Mouse (Mus musculus) layer of hippocampus, adult 9-11 months (tissue): ENCODE data around the gene Slc25a18.
A peak's percentile ranks its signal among the peaks of the same experiment; 100 is the strongest.

Experiments used
- DNase-seq: peaks from one replicate; pipeline ENCODE4 v3.0.0; 2022

Gene Slc25a18

GRCm38 (mm10) chr6:120773149-120773628, at the start of gene Slc25a18:
Gene Slc25a18 (plus strand): TSS chr6:120773578.
- peak; percentile 62 for DNase-seq

GRCm38 (mm10) chr6:120725986-120726385, 47.4 kb upstream of the Slc25a18 start:
- no peak for DNase-seq

- no peak for DNase-seq
Measured at GRCm38 (mm10) chr6:120736011-120736410, 37.4 kb upstream of the Slc25a18 start.

GRCm38 (mm10) chr6:120736566-120736965, 36.8 kb upstream of the Slc25a18 start:
- peak; percentile 9 for DNase-seq

GRCm38 (mm10) chr6:120743130-120743529, 30.2 kb upstream of the Slc25a18 start:
- DNase-seq: no peak

GRCm38 (mm10) chr6:120744266-120744665, 29.1 kb upstream of the Slc25a18 start:
- DNase-seq: no peak

- no peak for DNase-seq
Measured at GRCm38 (mm10) chr6:120746416-120746815, 27.0 kb upstream of the Slc25a18 start.

- DNase-seq: no peak
Measured at GRCm38 (mm10) chr6:120761151-120761550, 12.2 kb upstream of the Slc25a18 start.

- DNase-seq: no peak
Measured at GRCm38 (mm10) chr6:120769972-120770371, 3.4 kb upstream of the Slc25a18 start.

GRCm38 (mm10) chr6:120771366-120771765, 2.0 kb upstream of the Slc25a18 start:
- no peak for DNase-seq

GRCm38 (mm10) chr6:120772025-120772424, 1.4 kb upstream of the Slc25a18 start:
- no peak for DNase-seq

- DNase-seq: no peak
Measured at GRCm38 (mm10) chr6:120773763-120774162, 385 bp downstream of the Slc25a18 start.

- DNase-seq: no peak
Measured at GRCm38 (mm10) chr6:120776286-120776685, 2.9 kb downstream of the Slc25a18 start.

- no peak for DNase-seq
Measured at GRCm38 (mm10) chr6:120777533-120777932, 4.2 kb downstream of the Slc25a18 start.

GRCm38 (mm10) chr6:120778226-120778625, 4.8 kb downstream of the Slc25a18 start:
- DNase-seq: no peak

GRCm38 (mm10) chr6:120782948-120783347, 9.6 kb downstream of the Slc25a18 start:
- DNase-seq: no peak

GRCm38 (mm10) chr6:120784351-120784750, 11.0 kb downstream of the Slc25a18 start:
- no peak for DNase-seq

- no peak for DNase-seq
Measured at GRCm38 (mm10) chr6:120788068-120788607, 14.8 kb downstream of the Slc25a18 start.

GRCm38 (mm10) chr6:120788904-120789303, 15.5 kb downstream of the Slc25a18 start:
- DNase-seq: no peak

GRCm38 (mm10) chr6:120790153-120790552, 16.8 kb downstream of the Slc25a18 start:
- no peak for DNase-seq

GRCm38 (mm10) chr6:120790717-120791116, 17.3 kb downstream of the Slc25a18 start:
- no peak for DNase-seq

GRCm38 (mm10) chr6:120792947-120793346, 19.6 kb downstream of the Slc25a18 start:
- peak; percentile 61 for DNase-seq

GRCm38 (mm10) chr6:120795422-120796086, 22.2 kb downstream of the Slc25a18 start:
- DNase-seq: no peak

- peak; percentile 40 for DNase-seq
Measured at GRCm38 (mm10) chr6:120796111-120796510, 22.7 kb downstream of the Slc25a18 start.

GRCm38 (mm10) chr6:120798019-120798418, 24.6 kb downstream of the Slc25a18 start:
- DNase-seq: no peak
